Mouse (Mus musculus) hematopoietic stem cell, adult 5-6 weeks (primary cell): ENCODE data around the gene Mtfp1. TPM values are rescaled to one million over a fixed set of nuclear protein-coding genes. Genes with fewer than 3 reads are reported as not detected.
A peak's percentile ranks its signal among the peaks of the same experiment; 100 is the strongest.
"Not testable (repeated sequence)": the region's sequence is repeated elsewhere in the genome, so short reads cannot be mapped to it uniquely, and the experiment has no call there.

Source experiments
- ATAC-seq, 2 experiments: fragments of 125-278 bp in 1 of 2; replicated peaks in 1 of 2; 2 replicates each; pipeline ENCODE4 v1.8.0; 2016 to 2017; ENCODE audit warnings: inconsistent platforms in 2 of 2, mild to moderate bottlenecking in 2 of 2, moderate number of reproducible peaks in 2 of 2, low read depth in 1 of 2, moderate TSS enrichment in 1 of 2; ENCODE audit not compliant: low FRiP score in 2 of 2, poor library complexity in 2 of 2, severe bottlenecking in 2 of 2, insufficient read depth in 1 of 2, low TSS enrichment in 1 of 2
- total RNA-seq: library from RNA; stranded (forward); fragments of 172-1452, 232-1000 nt; gene quantifications from 2 replicates; pipeline ENCODE4 v1.2.3, GENCODE M21; 2017

The Mtfp1 gene
- total RNA-seq, 1 experiment from 2014 or later = 15.3 TPM

- ATAC-seq = 0 out of 4 replicates have a peak, but pooled peaks of 1 of the 2 experiments have one; percentile 4
Measured at GRCm38 (mm10) chr11:4117372-4118071, 22.3 kb upstream of the Mtfp1 start.

GRCm38 (mm10) chr11:4116458-4117141 lies 21.4 kb upstream of the Mtfp1 start:
- no peak for ATAC-seq

DNA sequence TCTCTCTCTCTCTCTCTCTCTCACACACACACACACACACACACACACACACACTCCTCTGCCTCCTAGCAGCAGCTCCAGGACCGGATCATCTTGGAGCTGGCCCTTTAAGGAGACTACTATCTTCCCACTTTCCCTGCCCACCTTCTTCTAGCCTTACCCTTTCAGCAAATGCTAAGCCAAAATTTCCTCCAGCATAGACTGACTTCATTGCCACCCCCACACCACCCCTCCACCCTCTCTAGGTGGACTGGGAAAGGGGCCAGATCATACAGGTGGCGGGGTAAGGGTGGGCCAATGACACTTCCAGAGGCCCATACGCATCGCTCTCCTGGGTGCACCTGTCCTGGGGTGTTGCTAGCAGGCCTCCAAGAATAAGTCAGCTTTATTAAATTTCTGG lies 20.2 kb upstream of the Mtfp1 start:
- no peak for ATAC-seq

GRCm38 (mm10) chr11:4114541-4114940 lies 19.3 kb upstream of the Mtfp1 start:
- ATAC-seq = not testable (repeated sequence)

DNA sequence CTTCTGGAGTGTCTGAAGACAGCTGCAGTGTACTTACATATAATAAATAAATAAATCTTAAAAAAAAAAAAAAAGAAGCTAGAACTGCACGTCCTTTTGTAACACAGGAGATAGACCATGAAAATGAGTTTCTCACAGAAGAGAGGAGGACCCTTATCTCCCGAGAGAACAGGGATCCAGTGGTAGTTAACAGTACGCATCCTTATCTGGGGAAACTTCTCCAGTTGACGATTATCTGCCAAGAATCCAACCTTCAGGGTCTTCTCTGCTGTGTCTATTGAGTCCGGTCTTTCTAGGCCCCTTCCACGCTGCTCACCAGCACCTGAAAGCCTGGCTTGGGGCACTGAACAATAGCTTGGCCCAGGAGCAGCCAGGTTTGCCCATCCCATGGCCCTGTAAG lies 18.7 kb upstream of the Mtfp1 start:
- ATAC-seq = no peak

DNA sequence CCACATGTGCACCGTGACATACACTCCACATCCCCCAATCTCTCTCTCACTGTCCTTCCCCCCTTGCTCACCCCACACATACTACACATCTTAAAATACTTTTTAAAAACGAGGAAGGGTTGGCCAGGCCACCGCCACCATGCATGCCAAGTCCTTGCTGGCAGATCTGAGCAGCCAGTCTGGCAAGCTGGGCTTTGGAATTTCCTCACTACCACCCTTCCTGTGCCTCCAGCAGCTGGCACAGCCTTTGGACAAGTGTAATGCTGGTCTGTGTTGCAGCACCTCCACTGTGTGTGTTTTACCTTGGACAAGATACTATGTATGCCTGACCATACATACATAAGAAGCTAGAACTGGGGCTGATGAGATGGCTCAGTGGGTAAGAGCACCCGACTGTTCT lies 18.3 kb upstream of the Mtfp1 start:
- ATAC-seq = no peak

- no peak for ATAC-seq
Measured at GRCm38 (mm10) chr11:4112861-4113260, 17.6 kb upstream of the Mtfp1 start.

GRCm38 (mm10) chr11:4112033-4112432 lies 16.8 kb upstream of the Mtfp1 start:
- no peak for ATAC-seq

GRCm38 (mm10) chr11:4108691-4109090 lies 13.4 kb upstream of the Mtfp1 start:
- ATAC-seq = no peak

GRCm38 (mm10) chr11:4107901-4108300 lies 12.7 kb upstream of the Mtfp1 start:
- not testable (repeated sequence) for ATAC-seq

GRCm38 (mm10) chr11:4105444-4105843 lies 10.2 kb upstream of the Mtfp1 start:
- ATAC-seq = no peak

DNA sequence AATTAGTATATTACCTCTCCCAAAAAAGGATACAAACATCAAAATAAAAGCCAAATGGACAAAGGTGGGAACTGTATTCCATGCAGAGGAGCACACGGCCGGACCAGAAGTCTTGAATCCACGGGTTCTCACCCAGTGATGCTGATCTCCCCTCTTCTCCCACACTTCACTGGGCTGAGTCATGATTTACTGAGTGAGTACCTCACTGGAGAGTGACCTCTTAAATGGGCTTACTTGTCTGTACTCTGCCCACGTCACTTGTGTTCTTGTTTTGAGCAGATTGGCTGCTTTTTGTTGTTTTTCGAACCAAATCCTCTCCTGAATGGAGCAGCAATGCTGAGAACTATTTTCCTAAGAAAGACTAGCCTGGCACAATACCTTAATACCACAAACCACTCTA lies 9.7 kb upstream of the Mtfp1 start:
- ATAC-seq = no peak

DNA sequence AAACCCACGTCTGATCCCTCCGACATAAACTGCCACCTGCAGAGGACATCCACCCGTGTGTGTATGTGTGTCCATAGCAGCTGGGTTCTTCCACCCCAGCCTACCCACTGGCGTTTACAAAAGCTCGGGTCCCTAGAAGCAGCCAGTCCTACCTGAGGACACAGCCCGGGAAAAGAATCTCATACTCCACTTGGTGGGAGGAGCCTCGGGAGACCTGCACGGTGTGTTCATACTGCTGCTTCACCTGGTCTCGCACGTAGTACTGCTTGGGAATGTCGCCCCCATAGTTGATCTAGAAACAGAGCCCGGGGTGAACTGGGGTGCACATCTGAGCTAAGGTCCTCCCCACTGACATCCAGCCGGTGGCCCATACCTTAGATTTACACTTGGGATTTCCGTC lies 8.3 kb upstream of the Mtfp1 start:
- no peak for ATAC-seq

DNA sequence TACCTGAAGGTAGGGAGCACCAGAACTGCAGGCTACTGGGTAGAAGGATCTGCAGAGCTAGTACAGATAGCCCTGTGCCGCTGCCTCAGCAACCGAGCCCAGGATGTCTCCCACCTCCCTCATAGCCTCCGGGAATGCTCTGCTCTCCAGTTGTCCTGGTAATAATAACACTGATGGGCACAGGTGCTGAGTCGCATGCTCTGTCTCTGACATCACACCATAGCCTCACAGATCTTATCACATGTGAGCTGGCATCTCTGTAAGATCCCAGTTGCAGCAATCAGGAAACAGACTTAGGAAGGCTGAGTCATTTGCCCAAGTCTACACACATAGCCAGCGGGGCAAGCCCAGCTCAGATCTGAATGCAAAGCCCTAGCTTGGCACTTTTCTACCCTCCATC lies 6.6 kb upstream of the Mtfp1 start:
- 0 out of 4 replicates have a peak, but pooled peaks of 1 of the 2 experiments have one; percentile 7 for ATAC-seq

- ATAC-seq = no peak
Measured at GRCm38 (mm10) chr11:4099447-4099846, 4.2 kb upstream of the Mtfp1 start.

- ATAC-seq = no peak
Measured at GRCm38 (mm10) chr11:4098816-4099215, 3.6 kb upstream of the Mtfp1 start.

DNA sequence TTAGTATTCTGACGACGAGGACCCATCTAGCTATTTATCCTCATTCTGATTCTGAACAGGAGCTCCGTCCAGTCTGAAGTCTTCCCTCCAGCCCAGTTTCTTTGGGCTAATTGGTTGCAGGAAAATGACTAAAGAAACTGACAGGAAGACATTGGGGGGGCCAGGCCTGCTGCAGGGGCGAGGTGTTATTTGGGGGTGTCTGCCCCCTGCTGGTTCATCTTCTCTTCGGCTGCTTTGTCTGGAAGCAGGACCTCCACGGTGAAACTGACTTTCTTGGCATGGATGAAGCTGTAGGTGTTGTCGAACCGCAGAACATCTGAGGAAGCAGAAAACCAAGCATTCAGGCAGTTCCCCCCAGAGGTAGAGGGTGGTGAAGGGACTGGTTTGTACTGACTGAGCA lies 2.9 kb upstream of the Mtfp1 start:
- ATAC-seq = no peak

GRCm38 (mm10) chr11:4097091-4097621 lies 1.9 kb upstream of the Mtfp1 start:
- no peak for ATAC-seq
